Mouse (Mus musculus) ES-E14 (cell line): Measurements from ENCODE around the gene Fntb. TPM values are rescaled to one million over a fixed set of nuclear protein-coding genes. Genes with fewer than 3 reads are reported as not detected.

Experiments
- DNase-seq: peaks from one replicate; pipeline ENCODE4 v3.0.0-alpha.2; 2013; ENCODE audit warnings: low read depth, low spot score
- H3K27ac ChIP-seq: 2 replicates; pipeline ENCODE4 v1.5.1; 2012; ENCODE audit warnings: low read depth, mild to moderate bottlenecking, low read length, moderate library complexity, mixed read lengths; ENCODE audit not compliant: poor library complexity, insufficient read depth, severe bottlenecking
- H3K36me3 ChIP-seq: 2 replicates; pipeline ENCODE4 v1.6.1; 2012; ENCODE audit warnings: mild to moderate bottlenecking, low read length, moderate library complexity, mixed read lengths; ENCODE audit not compliant: control insufficient read depth, poor library complexity, insufficient read depth, severe bottlenecking
- H3K4me1 ChIP-seq, 2 experiments: fragments of 150-350 bp in 1 of 2; sonication (generic) in 1 of 2; 2 replicates each; pipeline ENCODE4 v1.6.1; 2012; ENCODE audit warnings: low read length in 2 of 2, mild to moderate bottlenecking in 1 of 2, mixed read lengths in 1 of 2; ENCODE audit not compliant: control insufficient read depth in 2 of 2, insufficient read depth in 2 of 2, poor library complexity in 1 of 2
- H3K4me3 ChIP-seq, 2 experiments: fragments of 150-350 bp in 1 of 2; sonication (generic) in 1 of 2; 2 replicates each; pipeline ENCODE4 v1.5.1; 2012; ENCODE audit warnings: low read length in 2 of 2, low read depth in 1 of 2, mild to moderate bottlenecking in 1 of 2, mixed read lengths in 1 of 2; ENCODE audit not compliant: insufficient read depth in 1 of 2, poor library complexity in 1 of 2, severe bottlenecking in 1 of 2
- H3K9ac ChIP-seq: 2 replicates; pipeline ENCODE4 v1.6.1; 2012; ENCODE audit warnings: low read depth, mild to moderate bottlenecking, low read length, mixed read lengths; ENCODE audit not compliant: poor library complexity, insufficient read depth, severe bottlenecking
- H3K9me3 ChIP-seq: fragments of 150-350 bp; sonication (generic); 2 replicates; pipeline ENCODE4 v1.6.1; 2012; ENCODE audit warnings: low read depth, mild to moderate bottlenecking, low read length; ENCODE audit not compliant: control insufficient read depth, insufficient read depth
- CHD2 ChIP-seq: IDR thresholded peaks from 2 replicates; pipeline ENCODE4 v1.6.1; 2014; ENCODE audit warnings: mild to moderate bottlenecking, low read depth, low read length, inconsistent platforms
- HCFC1 ChIP-seq: IDR thresholded peaks from 2 replicates; pipeline ENCODE4 v1.6.1; 2012; ENCODE audit warnings: low read length, inconsistent platforms, borderline replicate concordance; ENCODE audit not compliant: insufficient read depth
- MAFK ChIP-seq: IDR thresholded peaks from 2 replicates; pipeline ENCODE4 v1.6.1; 2014; ENCODE audit warnings: mild to moderate bottlenecking, low read depth, low read length, inconsistent platforms; ENCODE audit not compliant: insufficient read depth
- ZC3H11A ChIP-seq: IDR thresholded peaks from 2 replicates; pipeline ENCODE4 v1.6.1; 2012; ENCODE audit warnings: low read depth, mild to moderate bottlenecking, inconsistent platforms, low read length, borderline replicate concordance
- ZNF384 ChIP-seq: IDR thresholded peaks from 2 replicates; pipeline ENCODE4 v1.6.1; 2012; ENCODE audit warnings: low read depth, low read length, inconsistent platforms
- in situ Hi-C, 2 experiments: fragments of 600-800 bp; cut with MboI; formaldehyde crosslinking; loops; one replicate each; pipeline ENCODE4 v1.15.1; 2025; ENCODE audit warnings: low sequenced_read_pairs in 2 of 2, inconsistent platforms in 1 of 2; ENCODE audit not compliant: unreplicated experiment in 2 of 2
- total RNA-seq: library from RNA; depleted of rRNA; stranded (reverse); fragments of 300-350 nt; gene quantifications from 2 replicates; pipeline ENCODE4 v1.2.3, GENCODE M21; 2012

Gene Fntb
- total RNA-seq, 1 experiment: 24.0 TPM

DNA sequence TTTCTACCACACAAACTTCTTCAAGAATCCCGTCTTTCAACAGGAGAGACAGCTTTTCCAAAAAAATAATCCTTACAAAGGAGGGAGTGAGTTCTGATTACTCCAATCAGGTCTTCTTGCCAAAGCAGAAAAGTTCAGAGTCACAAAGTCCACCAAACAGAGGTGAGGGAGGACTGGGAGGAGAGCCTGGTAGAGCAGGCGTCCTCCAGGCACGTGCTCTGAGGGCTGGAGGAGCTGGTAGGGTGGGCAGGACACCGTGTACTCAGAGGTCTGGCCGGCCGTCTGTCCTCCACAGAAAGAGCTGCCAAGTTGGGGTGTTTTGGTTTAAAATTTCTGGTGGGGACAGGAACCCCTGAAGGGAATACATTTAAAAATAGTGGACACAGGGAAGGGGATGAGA is 172.6 kb downstream of the Fntb start:
- peaks cover 1 to 3% of the 10 kb centered on the region in 2 experiments; a peak in 2 of 4 replicates for H3K4me1 ChIP-seq
- no peak overlapping the region for H3K9ac ChIP-seq
- in situ Hi-C loops: no loop called here
- H3K9me3 ChIP-seq: no peaks in the 10 kb centered on the region
- no peak overlapping the region for H3K27ac ChIP-seq
- no peak for TF ChIP-seq CHD2
- no peak for TF ChIP-seq ZC3H11A
- no peak for TF ChIP-seq ZNF384
- no peak for TF ChIP-seq HCFC1
- no peak for TF ChIP-seq MAFK
- peaks cover 48% of the 10 kb centered on the region for H3K36me3 ChIP-seq
- H3K4me3 ChIP-seq: no peak overlapping the region
- no peak for DNase-seq

DNA sequence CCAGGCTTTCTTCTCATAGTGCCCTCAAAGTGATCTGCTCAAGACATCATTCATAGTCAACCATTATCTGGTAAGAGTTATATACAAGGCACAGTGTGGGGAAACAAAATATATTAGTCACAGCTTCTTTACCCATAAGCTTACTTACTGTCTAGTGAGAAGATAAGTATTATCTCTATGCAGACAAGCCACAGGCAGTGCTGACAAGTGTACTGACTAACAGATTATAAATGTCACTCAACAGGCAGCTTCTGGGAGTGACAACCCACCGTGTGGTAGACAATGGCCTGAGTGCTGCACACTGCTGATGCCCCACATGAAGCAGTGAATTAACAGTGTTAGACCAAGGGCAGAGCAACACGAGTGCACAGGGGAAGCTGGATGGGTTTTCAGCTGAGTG is 176.1 kb downstream of the Fntb start:
- H3K9me3 ChIP-seq: no peaks in the 10 kb centered on the region
- peaks cover 61% of the 10 kb centered on the region for H3K36me3 ChIP-seq
- H3K27ac ChIP-seq: no peak overlapping the region
- in situ Hi-C loops: no loop called here
- peaks cover 4 to 5% of the 10 kb centered on the region in 2 experiments; a peak in 2 of 4 replicates for H3K4me1 ChIP-seq
- H3K4me3 ChIP-seq: no peak overlapping the region
- no peak for DNase-seq
- H3K9ac ChIP-seq: no peak overlapping the region
- no peak for TF ChIP-seq ZC3H11A
- no peak for TF ChIP-seq ZNF384

DNA sequence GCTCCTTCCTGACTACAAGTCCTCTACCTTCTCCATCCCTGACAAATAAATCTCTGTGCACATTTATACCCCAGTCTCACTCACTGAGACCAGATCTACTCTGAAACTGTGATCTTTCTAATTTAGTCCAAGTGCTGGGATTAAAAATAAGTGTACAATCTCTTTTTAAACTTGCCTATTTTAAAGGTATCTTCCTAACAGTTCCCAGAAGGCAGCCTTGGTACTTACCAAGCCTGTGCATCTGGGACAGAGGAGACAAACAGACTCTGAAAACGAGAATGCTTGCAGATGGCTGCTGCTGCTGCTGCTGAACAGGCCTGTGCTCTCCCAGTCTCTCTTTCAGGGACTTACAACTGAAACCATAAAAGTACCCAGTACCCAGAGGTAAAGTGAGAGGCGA is 177.1 kb downstream of the Fntb start:
- Histone ChIP-seq H3K27ac (no peak overlapping the region), H3K36me3 (peaks cover 62% of the 10 kb centered on the region), H3K9ac (no peak overlapping the region), H3K9me3 (no peaks in the 10 kb centered on the region), H3K4me1 (peaks cover 4 to 5% of the 10 kb centered on the region in 2 experiments; a peak in 2 of 4 replicates), H3K4me3 (no peak overlapping the region)
- no peak for DNase-seq
- TF ChIP-seq CHD2: no peak
- TF ChIP-seq MAFK: no peak
- no peak for TF ChIP-seq ZC3H11A
- TF ChIP-seq HCFC1: no peak
- no peak for TF ChIP-seq ZNF384
- in situ Hi-C loops: no loop called here

DNA sequence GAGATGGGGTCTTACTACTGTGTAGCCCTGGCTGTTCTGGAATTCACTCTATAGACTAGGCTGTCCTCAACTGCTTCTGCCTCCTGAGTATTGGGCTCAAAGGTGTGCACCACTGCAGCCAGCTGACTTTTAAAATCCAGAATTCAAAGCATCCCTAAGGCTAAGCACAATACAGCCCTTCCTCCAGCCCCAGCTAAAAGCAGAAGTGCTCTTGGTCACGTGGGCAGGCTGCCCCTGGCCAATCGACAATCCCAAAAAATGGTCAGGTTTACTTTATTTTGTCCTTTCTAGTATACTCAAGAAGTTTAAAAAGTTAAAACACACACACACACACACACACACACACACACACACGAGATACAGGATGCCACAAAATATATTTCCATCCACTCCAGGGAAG is 177.7 kb downstream of the Fntb start:
- Histone ChIP-seq H3K9me3 (no peaks in the 10 kb centered on the region), H3K27ac (no peak overlapping the region), H3K9ac (no peak overlapping the region), H3K36me3 (peaks cover 61% of the 10 kb centered on the region), H3K4me1 (peaks cover 4 to 5% of the 10 kb centered on the region in 2 experiments; a peak in 2 of 4 replicates), H3K4me3 (no peak overlapping the region)
- in situ Hi-C loops: no loop called here
- no peak for DNase-seq
- TF ChIP-seq ZNF384: no peak

DNA sequence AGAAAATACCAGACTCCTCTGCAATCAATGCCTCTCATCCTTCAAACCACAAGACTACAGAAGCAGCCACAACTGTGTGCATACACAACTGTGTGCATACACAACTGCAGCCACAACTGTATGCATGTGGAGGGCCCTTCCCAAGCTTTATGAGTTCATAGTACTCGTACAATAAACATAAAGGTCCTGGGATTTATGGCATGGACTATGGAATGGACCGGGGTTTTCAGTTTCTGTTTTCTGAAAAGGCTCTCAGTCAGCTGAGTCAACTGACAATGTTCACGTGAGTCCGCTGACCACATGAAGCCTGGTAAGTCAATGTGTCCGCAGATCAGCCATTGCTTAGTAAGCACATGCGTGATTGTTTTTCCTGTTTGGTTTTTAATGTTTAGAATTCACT is 178.1 kb downstream of the Fntb start:
- Histone ChIP-seq H3K4me3 (no peak overlapping the region), H3K36me3 (peaks cover 58% of the 10 kb centered on the region), H3K4me1 (peaks cover 4 to 5% of the 10 kb centered on the region in 2 experiments; a peak in 2 of 4 replicates), H3K27ac (no peak overlapping the region), H3K9ac (no peak overlapping the region), H3K9me3 (no peaks in the 10 kb centered on the region)
- TF ChIP-seq HCFC1: no peak
- TF ChIP-seq MAFK: no peak
- no peak for TF ChIP-seq CHD2
- no peak for TF ChIP-seq ZNF384
- TF ChIP-seq ZC3H11A: no peak
- DNase-seq: no peak
- in situ Hi-C loops: no loop called here
